Mouse (Mus musculus): Measurements from ENCODE around the gene Ly6g5b.

Ly6g5b gene

GRCm38 (mm10) chr17:35080710-35081109, 34.5 kb downstream of the Ly6g5b start:
- CTCF ChIA-PET: no interaction called here

DNA sequence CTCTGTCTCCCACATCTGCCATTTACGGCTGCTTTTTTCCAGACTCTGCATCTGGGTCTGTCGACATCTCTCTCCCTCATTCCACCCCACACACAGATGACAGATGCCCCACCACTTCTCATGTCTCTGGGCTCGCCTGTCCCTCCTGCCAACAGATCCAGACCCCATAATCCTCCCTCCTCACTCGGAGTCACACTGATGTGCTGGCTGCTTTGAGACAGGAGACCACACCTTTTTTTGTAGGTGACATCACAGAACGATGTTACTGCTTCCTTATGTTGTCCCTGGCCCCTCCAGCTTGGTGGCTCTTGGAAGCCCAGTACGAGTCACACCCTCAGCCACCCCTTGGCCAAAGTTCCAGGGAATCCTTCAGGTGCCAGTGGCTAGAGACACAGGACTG, 35.0 kb downstream of the Ly6g5b start:
- CTCF ChIA-PET: no interaction called here

DNA sequence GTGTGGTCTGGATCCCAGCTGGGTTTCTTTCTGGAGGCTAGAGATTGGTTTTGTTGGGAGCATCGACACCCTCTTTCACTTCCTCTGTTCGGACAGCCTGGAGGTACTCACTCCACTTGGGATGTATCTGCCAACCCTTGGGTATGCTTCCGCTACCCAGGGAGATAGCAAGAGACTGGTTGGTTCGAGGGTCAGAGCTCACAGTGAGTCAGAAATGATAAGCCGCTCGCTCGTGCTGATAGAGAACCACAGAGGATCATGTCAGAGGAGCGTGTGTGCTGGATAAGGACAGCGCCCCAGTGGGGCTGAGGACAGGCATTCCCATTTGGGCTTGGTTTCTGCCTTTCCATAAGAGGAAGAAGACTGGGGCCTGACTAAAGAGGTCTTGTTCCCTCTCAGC, 35.5 kb downstream of the Ly6g5b start:
- CTCF ChIA-PET: interaction anchor here (0.7 kb wide), 1 partner anchor 67 kb away, joined by 3 read pairs; no protein-coding TSS in a partner anchor

DNA sequence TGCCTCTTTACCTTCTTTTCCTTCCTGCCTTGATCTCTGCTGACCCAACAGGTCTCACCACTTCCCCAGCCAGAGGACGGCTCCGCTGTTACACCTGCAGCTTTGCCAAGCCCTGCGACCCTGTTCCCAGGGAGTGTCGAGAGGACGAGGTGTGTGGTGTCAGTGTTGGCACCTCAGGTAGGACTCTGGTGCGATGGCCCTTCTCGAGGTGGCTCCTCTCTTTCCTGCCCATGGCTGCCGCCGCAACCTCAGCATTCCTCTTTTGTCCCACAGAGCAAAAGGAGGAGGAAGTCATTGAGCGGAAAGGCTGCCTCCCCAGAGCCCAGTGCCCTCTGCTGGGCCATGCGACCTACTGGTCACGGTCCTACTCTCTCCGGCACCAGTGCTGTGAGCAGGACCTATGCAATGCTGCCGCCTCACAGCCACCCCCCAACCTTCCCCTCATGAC, 37.4 kb downstream of the Ly6g5b start, which contains the start of gene Ly6g6d:
Gene Ly6g6d, minus strand, starts transcription at position 280 of the 448 bp plus-strand sequence.
- CTCF ChIA-PET: no interaction called here

DNA sequence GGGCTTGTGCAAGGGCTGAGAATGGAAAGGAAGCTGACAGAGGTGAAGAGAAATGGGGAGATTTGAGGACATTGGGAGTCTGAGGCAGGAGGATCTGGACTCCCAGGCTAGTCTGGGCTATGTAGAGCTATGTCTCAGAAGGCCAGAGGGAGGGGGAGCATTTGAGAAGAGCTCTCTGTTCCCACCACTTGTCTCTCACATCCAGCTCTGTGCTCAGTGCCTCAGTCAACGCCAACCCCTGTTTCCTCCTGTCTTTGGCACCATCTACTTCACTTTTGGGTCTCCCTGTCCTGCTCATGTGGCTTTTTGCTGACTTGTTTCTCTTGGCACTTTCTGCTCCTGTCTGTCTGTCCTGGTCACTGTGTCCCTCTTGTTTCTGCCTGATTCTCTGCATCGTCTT, 37.9 kb downstream of the Ly6g5b start:
- CTCF ChIA-PET: no interaction called here

GRCm38 (mm10) chr17:35076507-35077176, 38.6 kb downstream of the Ly6g5b start, which contains the start of gene Ly6g6e:
Gene Ly6g6e, plus strand, starts transcription at chr17:35076902.
- CTCF ChIA-PET: no interaction called here

- CTCF ChIA-PET: no interaction called here
These were observed 41.1 kb downstream of the Ly6g5b start for GRCm38 (mm10) chr17:35074097-35074496.

DNA sequence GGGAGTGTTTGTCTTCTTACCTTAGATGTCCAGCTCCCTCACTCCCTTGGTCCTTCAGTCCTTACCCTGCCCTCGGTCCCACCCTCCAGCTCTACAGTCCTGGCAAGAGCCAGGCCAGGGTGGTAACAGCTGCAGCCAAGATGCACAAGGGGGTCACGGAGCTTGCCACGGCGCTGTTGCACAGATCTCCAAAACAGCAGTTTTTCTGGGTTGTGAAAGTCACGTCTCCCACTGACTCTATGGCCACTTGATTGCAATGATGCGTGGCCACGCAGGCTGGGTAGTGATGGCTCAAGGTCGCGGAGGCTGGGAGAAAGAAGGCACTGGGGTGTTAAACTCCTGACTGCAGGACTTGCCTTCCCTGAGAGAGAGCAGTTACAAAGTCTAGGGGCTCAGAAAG, 43.8 kb downstream of the Ly6g5b start:
- CTCF ChIA-PET: no interaction called here

- CTCF ChIA-PET: interaction anchor here (0.7 kb wide), 1 partner anchor 889 kb away, joined by 4 read pairs; no protein-coding TSS in a partner anchor
These were observed 44.5 kb downstream of the Ly6g5b start for GRCm38 (mm10) chr17:35070556-35071229.

GRCm38 (mm10) chr17:35068213-35068914, 46.9 kb downstream of the Ly6g5b start:
- CTCF ChIA-PET: no interaction called here

- CTCF ChIA-PET: no interaction called here
These were observed 49.1 kb downstream of the Ly6g5b start, which contains the start of gene Mpig6b for GRCm38 (mm10) chr17:35066084-35066483. Gene Mpig6b, minus strand, starts transcription at chr17:35066184.

GRCm38 (mm10) chr17:35064951-35065947, 50.0 kb downstream of the Ly6g5b start, which contains the start of gene Ly6g6c:
Gene Ly6g6c, plus strand, starts transcription at chr17:35065388.
- CTCF ChIA-PET: no interaction called here

DNA sequence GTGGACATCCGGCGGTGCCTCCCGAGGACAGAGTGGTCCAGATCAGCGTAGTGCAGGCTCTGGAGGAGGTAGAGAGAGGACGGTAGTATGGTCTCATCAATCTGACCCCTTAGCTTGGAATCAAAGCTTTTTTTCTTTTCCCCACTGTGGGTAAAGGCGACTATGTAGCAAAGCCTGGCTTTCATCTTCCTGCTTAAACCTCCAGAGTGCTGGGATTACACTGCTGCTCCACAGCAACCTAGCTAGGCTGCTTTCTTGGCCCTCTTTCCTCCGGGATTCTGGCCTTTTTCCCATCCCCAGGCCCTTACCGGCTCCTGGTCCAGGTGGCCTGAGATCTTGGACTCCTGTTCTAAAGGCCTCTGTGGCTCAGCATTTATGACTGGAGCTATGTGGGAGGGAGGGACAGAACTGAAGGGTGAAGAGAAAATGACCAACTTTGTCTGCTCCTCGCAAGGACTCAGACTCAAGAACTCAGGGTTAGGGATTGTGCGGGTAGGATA, 50.8 kb downstream of the Ly6g5b start:
- CTCF ChIA-PET: no interaction called here

Data from spleen, embryonic (tissue).